ENCODE assay signal across 9 mouse cellular contexts in genomic region chr7:26778474-26778873, GRCm38 (mm10). TPM values are rescaled to one million over a fixed set of nuclear protein-coding genes. Genes with fewer than 3 reads are reported as not detected.
A peak's percentile ranks its signal among the peaks of the same experiment; 100 is the strongest.
DNase-seq lines count a peak whose midpoint lies in the region; TF ChIP-seq lines count a peak whose summit lies in the region.
"Had no signal": no experiment of that assay in that cellular context is flagged by ENCODE, and none has a peak within 500 bp of the region (broad histone marks: within the 10 kb centered on the region; RNA-seq: fewer than 3 reads in every experiment).

No protein-coding gene starts in this region.

- intact Hi-C loops in gastrocnemius, adult 2 months (cut with DNase I): no loop called here
- intact Hi-C loops in gastrocnemius, postnatal 14 days (cut with DNase I; ENCODE audit: low total_unique reads): no loop called here

- TF ChIP-seq CTCF in gastrocnemius, adult 2 months (IDR thresholded peaks at IDR 0.05): peak; percentile 57

- no peak overlapping the region for H3K4me3 ChIP-seq in gastrocnemius, adult 2 months
- H3K4me3 ChIP-seq: limb, embryonic 13.5 days had no signal

- no peak overlapping the region for H3K27ac ChIP-seq in gastrocnemius, adult 2 months
- H3K27ac ChIP-seq: limb, embryonic 13.5 days had no signal

- DNase-seq in gastrocnemius, adult 2 months: peak; percentile 22
- DNase-seq in gastrocnemius, postnatal 14 days: no peak
- peak; percentile 72 for DNase-seq in 416B (ENCODE audit: low read depth)
- peak; percentile 74 for DNase-seq in adrenal gland, adult 2 months
- peak; percentile 51 for DNase-seq in forelimb bud, embryonic 11.5 days (ENCODE audit: low read depth, low spot score)
- DNase-seq in layer of hippocampus, postnatal 25 days (ENCODE audit: extremely low spot score in 1 of 2, low spot score in 1 of 2): peak; percentile 13 to 42
- DNase-seq in retina, postnatal 1 day: peak; percentile 27
- no peak for DNase-seq in thymus, postnatal 10 days (ENCODE audit: low spot score in 2 of 2)

RNA-seq across cellular contexts. Expression of gene Cyp2b19, which starts 21.5 kb away (rescaled TPM):
- total RNA-seq in gastrocnemius, adult 2 months (2021): not detected
- not detected for total RNA-seq in gastrocnemius, postnatal 14 days (2021)
- total RNA-seq in adrenal gland, adult 2 months (2021): not detected
- polyA plus RNA-seq in adrenal gland, adult 2 months (2012; rRNA removed): not detected in 2 replicates
- total RNA-seq in layer of hippocampus, postnatal 25 days (2021): not detected
- polyA plus RNA-seq: limb, embryonic 13.5 days had no signal

RNA-seq across cellular contexts. Expression of gene Cyp2g1, which starts 30.2 kb away (rescaled TPM):
- not detected for total RNA-seq in gastrocnemius, adult 2 months (2021)
- total RNA-seq in gastrocnemius, postnatal 14 days (2021): not detected
- not detected for total RNA-seq in adrenal gland, adult 2 months (2021)
- polyA plus RNA-seq in adrenal gland, adult 2 months (2012; rRNA removed): not detected in 2 replicates
- total RNA-seq in layer of hippocampus, postnatal 25 days (2021): not detected
- polyA plus RNA-seq: limb, embryonic 13.5 days had no signal

RNA-seq across cellular contexts. Expression of gene Cyp2a5, which starts 56.6 kb away (rescaled TPM):
- not detected for total RNA-seq in gastrocnemius, adult 2 months (2021)
- not detected for total RNA-seq in gastrocnemius, postnatal 14 days (2021)
- 1 to 10 TPM in 1 of 2 experiments, not detected in 1; 3.1 TPM for total RNA-seq in adrenal gland, adult 2 months (2021)
- polyA plus RNA-seq in adrenal gland, adult 2 months (2012; rRNA removed): 0.22 TPM in 1 of 2 replicates, not detected in the other
- not detected for total RNA-seq in layer of hippocampus, postnatal 25 days (2021)
- polyA plus RNA-seq: limb, embryonic 13.5 days had no signal

Comparison
In these comparisons a context has a peak if more than half of its experiments do, and no peak if none do; other contexts are left out.
1. DNase-seq: peak in gastrocnemius, adult 2 months (single experiment), 416B (single experiment), adrenal gland, adult 2 months (single experiment), forelimb bud, embryonic 11.5 days (single experiment), layer of hippocampus, postnatal 25 days (2 of 2) and retina, postnatal 1 day (single experiment); none in gastrocnemius, postnatal 14 days (single experiment) and thymus, postnatal 10 days (0 of 2).